Mouse (Mus musculus) forebrain, embryonic 10.5 days (tissue): Measurements from ENCODE around the gene Zfp961. TPM values are rescaled to one million over a fixed set of nuclear protein-coding genes. Genes with fewer than 3 reads are reported as not detected.

Source experiments
- DNase-seq: peaks from one replicate; pipeline ENCODE4 v3.0.0-alpha.2; 2017; ENCODE audit warnings: low spot score; ENCODE audit errors: extremely low spot score
- H3K27ac ChIP-seq: fragments of 300-500 bp; sonication (generic); 2 replicates; pipeline ENCODE4 v1.5.1; 2016; ENCODE audit warnings: mild to moderate bottlenecking
- H3K27me3 ChIP-seq: fragments of 300-500 bp; sonication (generic); 2 replicates; pipeline ENCODE4 v1.6.1; 2016; ENCODE audit warnings: mild to moderate bottlenecking; ENCODE audit not compliant: poor library complexity, severe bottlenecking
- H3K36me3 ChIP-seq: fragments of 300-500 bp; sonication (generic); replicated peaks from 2 replicates; pipeline ENCODE4 v1.6.1; 2016; ENCODE audit warnings: mild to moderate bottlenecking, moderate library complexity
- H3K4me1 ChIP-seq: fragments of 300-500 bp; sonication (generic); 2 replicates; pipeline ENCODE4 v1.6.1; 2016
- H3K4me3 ChIP-seq: fragments of 300-500 bp; sonication (generic); 2 replicates; pipeline ENCODE4 v1.5.1; 2016; ENCODE audit warnings: mild to moderate bottlenecking, moderate library complexity
- H3K9me3 ChIP-seq: fragments of 300-500 bp; sonication (generic); 2 replicates; pipeline ENCODE4 v1.6.1; 2016; ENCODE audit warnings: mild to moderate bottlenecking, moderate library complexity
- WGBS: fragments of 180-500 bp; shearing (Covaris S2); methylation state at CpG from one replicate; pipeline ENCODE4 v1.1.7; 2016; 5-methylcytosine and 5-hydroxymethylcytosine counted together
- polyA plus RNA-seq: library from polyadenylated mRNA; unstranded; fragments of >200 nt; fragmentation: Nextera tagmentation; extraction: Ambion mirVana; gene quantifications from 2 replicates; pipeline ENCODE4 v1.2.1, GENCODE M21; 2016

Zfp961 gene
- polyA plus RNA-seq, 1 experiment from 2014 or later, result 27.8 TPM

- Histone ChIP-seq H3K4me1 (no peaks in the 10 kb centered on the region), H3K9me3 (peaks cover 31% of the 10 kb centered on the region), H3K27me3 (no peaks in the 10 kb centered on the region), H3K36me3 (peaks cover 94% of the 10 kb centered on the region), H3K27ac (no peak overlapping the region), H3K4me3 (no peak overlapping the region)
- over 99% methylated on average over 5 of the region's 5 CpGs for WGBS
- no peak for DNase-seq
Measured at GRCm38 (mm10) chr8:71967261-71967660, 16.4 kb downstream of the Zfp961 start.

- no peak overlapping the region for H3K27ac ChIP-seq
- peaks cover 89% of the 10 kb centered on the region for H3K36me3 ChIP-seq
- no peak overlapping the region for H3K4me3 ChIP-seq
- H3K4me1 ChIP-seq, result no peaks in the 10 kb centered on the region
- 96% methylated on average over 6 of the region's 6 CpGs for WGBS
- no peaks in the 10 kb centered on the region for H3K27me3 ChIP-seq
- H3K9me3 ChIP-seq, result peaks cover 31% of the 10 kb centered on the region
- DNase-seq, result no peak
Measured at GRCm38 (mm10) chr8:71968100-71968499, 17.3 kb downstream of the Zfp961 start.

- no peaks in the 10 kb centered on the region for H3K27me3 ChIP-seq
- H3K27ac ChIP-seq, result no peak overlapping the region
- no peaks in the 10 kb centered on the region for H3K4me1 ChIP-seq
- DNase-seq, result no peak
- H3K4me3 ChIP-seq, result no peak overlapping the region
- 95% methylated on average over 6 of the region's 6 CpGs for WGBS
- H3K9me3 ChIP-seq, result peaks cover 31% of the 10 kb centered on the region
- peaks cover 86% of the 10 kb centered on the region for H3K36me3 ChIP-seq
Measured at GRCm38 (mm10) chr8:71968636-71969035, 17.8 kb downstream of the Zfp961 start.

- Histone ChIP-seq H3K27ac (no peak overlapping the region), H3K9me3 (peaks cover 5% of the 10 kb centered on the region), H3K4me3 (no peak overlapping the region), H3K36me3 (peaks cover 53% of the 10 kb centered on the region), H3K4me1 (no peaks in the 10 kb centered on the region), H3K27me3 (no peaks in the 10 kb centered on the region)
- no peak for DNase-seq
- 71% methylated on average over 1 of the region's 1 CpGs for WGBS
Measured at GRCm38 (mm10) chr8:71971945-71972344, 21.1 kb downstream of the Zfp961 start.

- H3K27me3 ChIP-seq, result no peaks in the 10 kb centered on the region
- WGBS, result 82% methylated on average over 3 of the region's 3 CpGs
- DNase-seq, result no peak
- peaks cover 30% of the 10 kb centered on the region for H3K36me3 ChIP-seq
- H3K4me3 ChIP-seq, result no peak overlapping the region
- no peaks in the 10 kb centered on the region for H3K4me1 ChIP-seq
- H3K9me3 ChIP-seq, result no peaks in the 10 kb centered on the region
- no peak overlapping the region for H3K27ac ChIP-seq
Measured at GRCm38 (mm10) chr8:71974211-71974610, 23.4 kb downstream of the Zfp961 start.

- no peaks in the 10 kb centered on the region for H3K4me1 ChIP-seq
- DNase-seq, result no peak
- 80% methylated on average over 2 of the region's 2 CpGs for WGBS
- no peaks in the 10 kb centered on the region for H3K27me3 ChIP-seq
- no peaks in the 10 kb centered on the region for H3K36me3 ChIP-seq
- no peaks in the 10 kb centered on the region for H3K9me3 ChIP-seq
- no peak overlapping the region for H3K4me3 ChIP-seq
- no peak overlapping the region for H3K27ac ChIP-seq
Measured at GRCm38 (mm10) chr8:71981032-71981431, 30.2 kb downstream of the Zfp961 start.

GRCm38 (mm10) chr8:71981456-71981855 lies 30.6 kb downstream of the Zfp961 start:
- Histone ChIP-seq H3K9me3 (no peaks in the 10 kb centered on the region), H3K36me3 (no peaks in the 10 kb centered on the region), H3K27ac (no peak overlapping the region), H3K4me1 (no peaks in the 10 kb centered on the region), H3K27me3 (no peaks in the 10 kb centered on the region), H3K4me3 (no peak overlapping the region)
- WGBS, result 91% methylated on average over 4 of the region's 4 CpGs
- DNase-seq, result no peak

GRCm38 (mm10) chr8:71984601-71985000 lies 33.8 kb downstream of the Zfp961 start:
- no peak for DNase-seq
- H3K27me3 ChIP-seq, result no peaks in the 10 kb centered on the region
- no peaks in the 10 kb centered on the region for H3K36me3 ChIP-seq
- H3K4me1 ChIP-seq, result peaks cover 10% of the 10 kb centered on the region
- H3K27ac ChIP-seq, result no peak overlapping the region
- 60% methylated on average over 4 of the region's 4 CpGs for WGBS
- H3K9me3 ChIP-seq, result no peaks in the 10 kb centered on the region
- H3K4me3 ChIP-seq, result no peak overlapping the region

- H3K9me3 ChIP-seq, result no peaks in the 10 kb centered on the region
- peak; percentile 44 for DNase-seq
- peak overlapping the region; percentile 53 for H3K4me3 ChIP-seq
- H3K27ac ChIP-seq, result peak overlapping the region; percentile 75; the same call in 1 of the 2 replicates
- peaks cover 10% of the 10 kb centered on the region for H3K4me1 ChIP-seq
- no peaks in the 10 kb centered on the region for H3K36me3 ChIP-seq
- no peaks in the 10 kb centered on the region for H3K27me3 ChIP-seq
- WGBS, result 12% methylated on average over 24 of the region's 24 CpGs
Measured at GRCm38 (mm10) chr8:71988110-71988866, 37.5 kb downstream of the Zfp961 start.

GRCm38 (mm10) chr8:71988867-71989599 lies 38.2 kb downstream of the Zfp961 start:
- Histone ChIP-seq H3K4me3 (peak overlapping the region; percentile 53), H3K36me3 (no peaks in the 10 kb centered on the region), H3K27me3 (no peaks in the 10 kb centered on the region), H3K9me3 (no peaks in the 10 kb centered on the region), H3K4me1 (peaks cover 10% of the 10 kb centered on the region), H3K27ac (peak overlapping the region; percentile 75; the same call in 1 of the 2 replicates)
- WGBS, result 57% methylated on average over 13 of the region's 13 CpGs
- DNase-seq, result peak; percentile 19

- Histone ChIP-seq H3K36me3 (no peaks in the 10 kb centered on the region), H3K27ac (no peak overlapping the region), H3K9me3 (no peaks in the 10 kb centered on the region), H3K4me1 (no peaks in the 10 kb centered on the region), H3K27me3 (no peaks in the 10 kb centered on the region), H3K4me3 (no peak overlapping the region)
- DNase-seq, result no peak
- WGBS, result 93% methylated on average over 1 of the region's 1 CpGs
Measured at GRCm38 (mm10) chr8:71999434-71999833, 48.6 kb downstream of the Zfp961 start.

- 66% methylated on average over 3 of the region's 3 CpGs for WGBS
Measured at GRCm38 (mm10) chr8:72000223-72000622, 49.4 kb downstream of the Zfp961 start.

GRCm38 (mm10) chr8:72002942-72003341 lies 52.1 kb downstream of the Zfp961 start:
- no peaks in the 10 kb centered on the region for H3K9me3 ChIP-seq
- no peak for DNase-seq

More at GRCm38 (mm10) chr8:72000223-72000622, 49.4 kb downstream of the Zfp961 start:
- Histone ChIP-seq H3K27ac (no peak overlapping the region), H3K27me3 (no peaks in the 10 kb centered on the region), H3K9me3 (no peaks in the 10 kb centered on the region), H3K36me3 (no peaks in the 10 kb centered on the region), H3K4me3 (no peak overlapping the region), H3K4me1 (no peaks in the 10 kb centered on the region)
- DNase-seq, result no peak

More at GRCm38 (mm10) chr8:72002942-72003341, 52.1 kb downstream of the Zfp961 start:
- H3K4me3 ChIP-seq, result no peak overlapping the region
- no peaks in the 10 kb centered on the region for H3K27me3 ChIP-seq
- no peak overlapping the region for H3K27ac ChIP-seq
- H3K4me1 ChIP-seq, result no peaks in the 10 kb centered on the region
- no peaks in the 10 kb centered on the region for H3K36me3 ChIP-seq
